In genomic region chr16:33186134-33186533, GRCm38 (mm10) we compare ENCODE assay signal across 8 mouse cellular contexts. TPM values are rescaled to one million over a fixed set of nuclear protein-coding genes. Genes with fewer than 3 reads are reported as not detected.
DNase-seq lines count a peak whose midpoint lies in the region; ATAC-seq and TF ChIP-seq lines count a peak whose summit lies in the region.

No protein-coding gene starts in this region.

- in situ Hi-C loops in ES-E14 (cut with MboI; ENCODE audit: low sequenced_read_pairs in 2 of 2, unreplicated experiment in 2 of 2): no loop called here

- no peak for DNase-seq in heart, adult 18-20 months
- no peak for DNase-seq in ES-E14 (ENCODE audit: low read depth, low spot score)
- DNase-seq in lung, postnatal 25 days (ENCODE audit: low spot score): peak; percentile 15
- no peak for DNase-seq in yolk sac, embryonic 10.5 days (ENCODE audit: low spot score)
- no peak for DNase-seq in cerebellum, postnatal 14 days

- H3K9me3 ChIP-seq in heart, embryonic 14.5 days (ENCODE audit: control insufficient read depth, low read length): no peaks in the 10 kb centered on the region
- no peaks in the 10 kb centered on the region for H3K9me3 ChIP-seq in ES-E14 (ENCODE audit: control insufficient read depth, insufficient read depth, low read depth, low read length)
- no peaks in the 10 kb centered on the region for H3K9me3 ChIP-seq in forebrain, embryonic 15.5 days

- peak overlapping the region; percentile 89 for H3K4me2 ChIP-seq in heart, embryonic 14.5 days (ENCODE audit: low read length)
- H3K4me2 ChIP-seq in forebrain, embryonic 15.5 days (replicated peaks): peak overlapping the region; percentile 94

- H3K4me3 ChIP-seq in heart, embryonic 14.5 days (ENCODE audit: control insufficient read depth in 1 of 2, insufficient read depth in 1 of 2, low read depth in 1 of 2, low read length in 2 of 2): peak overlapping the region; percentile 83 to 84
- peak overlapping the region; percentile 83 to 100 for H3K4me3 ChIP-seq in ES-E14 (ENCODE audit: insufficient read depth in 1 of 2, low read depth in 1 of 2, low read length in 2 of 2, poor library complexity in 1 of 2, severe bottlenecking in 1 of 2)
- H3K4me3 ChIP-seq in forebrain, embryonic 15.5 days: peak overlapping the region; percentile 62

- 13% methylated on average over 4 of the region's 4 CpGs for WGBS in heart, embryonic 14.5 days
- 26% methylated on average over 4 of the region's 4 CpGs for WGBS in forebrain, embryonic 15.5 days

- no peaks in the 10 kb centered on the region; the same call in 1 of the 2 replicates for H3K36me3 ChIP-seq in heart, embryonic 14.5 days (ENCODE audit: control insufficient read depth, insufficient read depth, low read length)
- H3K36me3 ChIP-seq in ES-E14 (ENCODE audit: control insufficient read depth, insufficient read depth, low read length, poor library complexity, severe bottlenecking): no peaks in the 10 kb centered on the region
- no peaks in the 10 kb centered on the region for H3K36me3 ChIP-seq in forebrain, embryonic 15.5 days

- no peaks in the 10 kb centered on the region for H3K27me3 ChIP-seq in heart, embryonic 14.5 days (ENCODE audit: control insufficient read depth, insufficient read depth, low read length)
- no peaks in the 10 kb centered on the region for H3K27me3 ChIP-seq in forebrain, embryonic 15.5 days

- H3K4me1 ChIP-seq in heart, embryonic 14.5 days (ENCODE audit: control insufficient read depth in 2 of 2, insufficient read depth in 2 of 2, low read length in 2 of 2): peaks cover 0 to 13% of the 10 kb centered on the region in 2 experiments; a peak in 2 of 4 replicates
- peaks cover 2 to 4% of the 10 kb centered on the region in 2 experiments; a peak in 2 of 4 replicates for H3K4me1 ChIP-seq in ES-E14 (ENCODE audit: control insufficient read depth in 2 of 2, insufficient read depth in 2 of 2, low read length in 2 of 2, poor library complexity in 1 of 2)
- peaks cover 44% of the 10 kb centered on the region for H3K4me1 ChIP-seq in forebrain, embryonic 15.5 days

- ATAC-seq in heart, embryonic 14.5 days (ENCODE audit: insufficient number of reproducible peaks, insufficient read depth, low FRiP score, low read depth): no peak
- ATAC-seq in forebrain, embryonic 15.5 days (replicated peaks): no peak
- no peak for ATAC-seq in activated CD4-positive, CD25-positive, alpha-beta regulatory T cell, adult 4 months

- peak overlapping the region; percentile 94 for H3K9ac ChIP-seq in heart, embryonic 14.5 days (ENCODE audit: low read length)
- H3K9ac ChIP-seq in ES-E14 (ENCODE audit: insufficient read depth, low read depth, low read length, poor library complexity, severe bottlenecking): peak overlapping the region; percentile 87; the same call in 1 of the 2 replicates
- H3K9ac ChIP-seq in forebrain, embryonic 15.5 days (replicated peaks): peak overlapping the region; percentile 97

- H3K27ac ChIP-seq in heart, embryonic 14.5 days (replicated peaks in 1 of 2; ENCODE audit: control insufficient read depth in 1 of 2, insufficient read depth in 1 of 2, low read depth in 2 of 2, low read length in 2 of 2): no peak overlapping the region
- H3K27ac ChIP-seq in ES-E14 (ENCODE audit: insufficient read depth, low read depth, low read length, poor library complexity, severe bottlenecking): no peak overlapping the region
- no peak overlapping the region for H3K27ac ChIP-seq in forebrain, embryonic 15.5 days (replicated peaks)

TF ChIP-seq in ES-E14, 5 proteins besides CTCF, POLR2A, EP300 and RAD21:
- no peak for TF ChIP-seq ZC3H11A (IDR thresholded peaks at IDR 0.05; ENCODE audit: borderline replicate concordance, low read depth, low read length)
- no peak for TF ChIP-seq MAFK (IDR thresholded peaks at IDR 0.05; ENCODE audit: insufficient read depth, low read depth, low read length)

RNA-seq across cellular contexts. Expression of gene Osbpl11, which starts 1.3 kb away (rescaled TPM):
- polyA plus RNA-seq in heart, embryonic 14.5 days (2014; fragmentation: Nextera tagmentation; extraction: Ambion mirVana): 16.7 and 17.5 TPM in 2 replicates
- total RNA-seq in heart, adult 18-20 months (2021): 10 to 100 TPM; 19.0 to 20.6 TPM
- 15.2 and 15.6 TPM in 2 replicates for total RNA-seq in ES-E14 (2012; rRNA removed)
- 20.3 and 22.0 TPM in 2 replicates for polyA plus RNA-seq in forebrain, embryonic 15.5 days (2015; fragmentation: Nextera tagmentation; extraction: Ambion mirVana)
- polyA plus RNA-seq in activated CD4-positive, CD25-positive, alpha-beta regulatory T cell, adult 4 months (2017; shearing (Covaris generic)): 1 to 10 TPM; 5.7 to 7.5 TPM
